ENCODE assay signal across 9 mouse cellular contexts in the genomic region with DNA sequence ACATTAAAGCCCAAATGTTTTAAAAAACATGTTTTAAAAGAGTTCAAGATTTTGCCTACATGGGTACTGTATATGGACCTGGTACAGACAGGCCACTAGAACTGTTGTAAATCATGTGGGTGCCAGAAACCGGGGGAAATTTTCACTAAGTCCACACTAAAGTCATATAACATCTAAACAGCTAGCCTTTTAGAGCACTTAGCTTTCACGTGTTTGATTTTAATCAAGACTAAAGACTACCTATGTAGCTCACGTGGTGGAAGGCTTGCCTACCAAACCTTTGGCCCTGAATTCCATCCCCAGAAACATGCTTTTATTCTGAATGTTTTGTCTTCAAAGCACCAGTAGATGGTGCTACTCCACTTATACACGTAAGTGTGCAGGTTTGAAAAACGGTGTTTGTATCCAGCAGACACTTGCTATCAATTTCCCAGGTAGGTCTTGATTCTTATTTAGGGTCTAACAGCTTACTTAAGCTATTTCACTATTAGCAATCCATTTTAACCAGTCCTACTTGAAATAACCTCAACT. TPM values are rescaled to one million over a fixed set of nuclear protein-coding genes. Genes with fewer than 3 reads are reported as not detected.
DNase-seq lines count a peak whose midpoint lies in the region; ATAC-seq and TF ChIP-seq lines count a peak whose summit lies in the region.
"Had no signal": no experiment of that assay in that cellular context is flagged by ENCODE, and none has a peak within 500 bp of the region (broad histone marks: within the 10 kb centered on the region; RNA-seq: fewer than 3 reads in every experiment).

No protein-coding gene starts in this region.

- H3K9ac ChIP-seq in hindbrain, embryonic 11.5 days (ENCODE audit: low read depth, low read length), result no peak overlapping the region

- TF ChIP-seq POLR2A in lung, adult 2 months (IDR thresholded peaks at IDR 0.05; ENCODE audit: borderline replicate concordance, extremely low read depth, low read depth, low read length), result no peak

- no peak overlapping the region for H3K4me3 ChIP-seq in lung, adult 2 months (replicated peaks; ENCODE audit: extremely low read depth, low read depth, low read length)
- no peak overlapping the region for H3K4me3 ChIP-seq in hindbrain, embryonic 11.5 days (ENCODE audit: low read depth, low read length)

- H3K27ac ChIP-seq in hindbrain, embryonic 11.5 days (ENCODE audit: low read depth, low read length), result no peak overlapping the region

- H3K27me3 ChIP-seq in hindbrain, embryonic 11.5 days (ENCODE audit: control insufficient read depth, insufficient read depth, low read length), result no peaks in the 10 kb centered on the region

- DNase-seq in lung, postnatal 10 days, result peak; percentile 16
- no peak for DNase-seq in lung, adult 2 months
- peak; percentile 62 for DNase-seq in c-Kit-positive CD71-positive TER-119-positive erythroid progenitor cells, embryonic 14.5 days (ENCODE audit: low spot score)
- peak; percentile 61 for DNase-seq in hindbrain, embryonic 11.5 days (ENCODE audit: low spot score)
- DNase-seq in gastrocnemius, postnatal 10 days, result no peak
- DNase-seq in gastrocnemius, adult 18-20 months (ENCODE audit: low spot score), result no peak
- no peak for DNase-seq in gastrocnemius, postnatal 25 days

- ATAC-seq in hindbrain, embryonic 11.5 days (ENCODE audit: low FRiP score), result no peak
- peak; percentile 9 for ATAC-seq in megakaryocyte progenitor cell, adult 5-6 weeks (replicated peaks; ENCODE audit: poor library complexity)

- no peak for TF ChIP-seq CTCF in lung, adult 2 months (IDR thresholded peaks at IDR 0.05; ENCODE audit: insufficient read depth, low read length)

- WGBS in lung, adult 2 months, result 11% methylated on average over 5 of the region's 5 CpGs
- 2% methylated on average over 5 of the region's 5 CpGs for WGBS in hindbrain, embryonic 11.5 days

- no peaks in the 10 kb centered on the region for H3K9me3 ChIP-seq in hindbrain, embryonic 11.5 days (ENCODE audit: control insufficient read depth, low read length)

- H3K36me3 ChIP-seq in hindbrain, embryonic 11.5 days (ENCODE audit: control insufficient read depth, insufficient read depth, low read length), result peaks cover 4% of the 10 kb centered on the region

- H3K4me1 ChIP-seq in lung, adult 2 months (ENCODE audit: control insufficient read depth, insufficient read depth, low read length), result peaks cover 3% of the 10 kb centered on the region; the same call in 1 of the 2 replicates
- H3K4me1 ChIP-seq in hindbrain, embryonic 11.5 days (replicated peaks; ENCODE audit: control insufficient read depth, insufficient read depth, low read length), result no peaks in the 10 kb centered on the region

- H3K4me2 ChIP-seq in hindbrain, embryonic 11.5 days (replicated peaks; ENCODE audit: low read depth, low read length), result no peak overlapping the region

RNA-seq across cellular contexts. Expression of gene Eef1a1, which starts 11.9 kb away (rescaled TPM):
- polyA plus RNA-seq in lung, adult 2 months (2012; rRNA removed), result 2,131 and 3,172 TPM in 2 replicates
- polyA plus RNA-seq in hindbrain, embryonic 11.5 days (2014; fragmentation: Nextera tagmentation; extraction: Ambion mirVana), result 4,691 and 4,742 TPM in 2 replicates
- total RNA-seq in megakaryocyte progenitor cell, adult 5-6 weeks (2015), result 20,259 and 20,522 TPM in 2 replicates
- 11,199 and 11,450 TPM in 2 replicates for total RNA-seq in megakaryocyte progenitor cell, adult 5-6 weeks (2017)
- 1,000 to 10,000 TPM; 2,370 to 3,141 TPM for total RNA-seq in gastrocnemius, postnatal 10 days (2021)
- total RNA-seq in gastrocnemius, adult 18-20 months (2021), result 100 to 1,000 TPM; 424 to 467 TPM
- 100 to 1,000 TPM; 488 to 752 TPM for total RNA-seq in gastrocnemius, postnatal 25 days (2021)

RNA-seq across cellular contexts. Expression of gene Gm17324, which starts 28.5 kb away (rescaled TPM):
- 0.17 TPM in 1 of 2 replicates, not detected in the other for polyA plus RNA-seq in lung, adult 2 months (2012; rRNA removed)
- polyA plus RNA-seq in hindbrain, embryonic 11.5 days (2014; fragmentation: Nextera tagmentation; extraction: Ambion mirVana), result 0.28 and 0.48 TPM in 2 replicates
- total RNA-seq in megakaryocyte progenitor cell, adult 5-6 weeks (2015), result not detected in 2 replicates
- total RNA-seq in megakaryocyte progenitor cell, adult 5-6 weeks (2017), result not detected in 2 replicates
- not detected for total RNA-seq in gastrocnemius, postnatal 10 days (2021)
- total RNA-seq in gastrocnemius, adult 18-20 months (2021), result not detected
- not detected for total RNA-seq in gastrocnemius, postnatal 25 days (2021)
- total RNA-seq: heart, adult 18-20 months had no signal

RNA-seq across cellular contexts. Expression of gene Mto1, which starts 29.1 kb away (rescaled TPM):
- 9.9 and 10.3 TPM in 2 replicates for polyA plus RNA-seq in lung, adult 2 months (2012; rRNA removed)
- 26.1 and 26.7 TPM in 2 replicates for polyA plus RNA-seq in hindbrain, embryonic 11.5 days (2014; fragmentation: Nextera tagmentation; extraction: Ambion mirVana)
- total RNA-seq in megakaryocyte progenitor cell, adult 5-6 weeks (2015), result 24.5 and 38.6 TPM in 2 replicates
- 27.1 and 44.0 TPM in 2 replicates for total RNA-seq in megakaryocyte progenitor cell, adult 5-6 weeks (2017)
- total RNA-seq in gastrocnemius, postnatal 10 days (2021), result 10 to 100 TPM; 15.3 to 16.4 TPM
- total RNA-seq in gastrocnemius, adult 18-20 months (2021), result 10 to 100 TPM; 18.1 to 18.3 TPM
- 10 to 100 TPM; 17.3 to 18.3 TPM for total RNA-seq in gastrocnemius, postnatal 25 days (2021)

RNA-seq across cellular contexts. Expression of gene Cgas, which starts 34.0 kb away (rescaled TPM):
- polyA plus RNA-seq in lung, adult 2 months (2012; rRNA removed), result 0.83 and 0.98 TPM in 2 replicates
- polyA plus RNA-seq in hindbrain, embryonic 11.5 days (2014; fragmentation: Nextera tagmentation; extraction: Ambion mirVana), result 0.35 and 0.79 TPM in 2 replicates
- 21.4 and 23.4 TPM in 2 replicates for total RNA-seq in megakaryocyte progenitor cell, adult 5-6 weeks (2015)
- total RNA-seq in megakaryocyte progenitor cell, adult 5-6 weeks (2017), result 13.7 and 20.4 TPM in 2 replicates
- total RNA-seq in gastrocnemius, postnatal 10 days (2021), result 1 to 10 TPM in 1 of 2 experiments, under 1 TPM in 1; 0.96 to 1.2 TPM
- total RNA-seq in gastrocnemius, adult 18-20 months (2021), result under 1 TPM; 0.11 to 0.14 TPM
- total RNA-seq in gastrocnemius, postnatal 25 days (2021), result under 1 TPM; 0.19 to 0.20 TPM

Comparison
In these comparisons a context has a peak if more than half of its experiments do, and no peak if none do; other contexts are left out.
1. DNase-seq: peak in lung, postnatal 10 days (single experiment), c-Kit-positive CD71-positive TER-119-positive erythroid progenitor cells, embryonic 14.5 days (single experiment) and hindbrain, embryonic 11.5 days (single experiment); none in lung, adult 2 months (single experiment), gastrocnemius, postnatal 10 days (single experiment), gastrocnemius, adult 18-20 months (single experiment) and gastrocnemius, postnatal 25 days (single experiment).